Mouse (Mus musculus) retina, postnatal 7 days (tissue): ENCODE data around the gene Gm26938.

Source experiments
- DNase-seq: peaks from one replicate; pipeline ENCODE4 v3.0.0-alpha.2; 2012; ENCODE audit warnings: low read depth, low spot score

Gene Gm26938

DNA sequence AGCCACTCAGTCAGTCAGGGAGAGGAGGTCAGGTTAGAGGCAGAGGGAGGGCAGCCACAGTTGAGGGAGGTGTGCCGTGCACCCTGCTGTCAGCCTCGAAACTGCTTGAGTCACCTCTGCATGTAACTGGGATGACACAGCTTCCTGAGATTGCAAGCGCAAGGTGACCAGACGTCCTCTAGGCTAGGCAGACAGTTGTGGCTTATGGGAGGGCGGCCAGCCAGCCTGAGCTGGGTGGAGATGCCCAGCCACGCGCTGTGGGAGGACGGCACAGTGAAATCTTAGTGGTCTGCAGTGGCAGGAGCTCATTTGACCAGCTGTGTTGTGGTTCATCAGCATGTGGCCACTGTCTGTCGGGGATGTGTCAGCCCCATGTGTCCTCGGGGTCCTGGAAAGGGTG, 31.3 kb downstream of the Gm26938 start:
- no peak for DNase-seq

DNA sequence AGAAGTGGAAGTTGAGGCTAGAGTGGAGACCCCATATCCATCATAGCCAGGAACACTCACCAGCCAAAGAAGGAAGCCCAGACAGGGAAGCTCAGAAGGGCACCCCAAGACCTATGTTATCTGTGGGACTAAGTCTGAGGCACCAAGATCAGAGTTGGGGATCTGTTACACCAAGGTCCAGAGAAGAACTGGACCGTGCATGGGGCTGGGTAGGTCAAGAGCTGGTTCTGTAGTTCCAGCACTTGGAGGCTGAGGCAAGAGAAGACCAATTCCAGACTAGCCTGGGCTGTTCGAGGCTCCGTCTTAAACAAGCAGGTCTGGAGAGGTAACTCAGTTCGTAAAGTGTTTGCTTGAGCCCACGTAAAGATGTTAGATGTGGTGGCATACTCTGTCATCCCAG, 32.1 kb downstream of the Gm26938 start:
- DNase-seq, result no peak

DNA sequence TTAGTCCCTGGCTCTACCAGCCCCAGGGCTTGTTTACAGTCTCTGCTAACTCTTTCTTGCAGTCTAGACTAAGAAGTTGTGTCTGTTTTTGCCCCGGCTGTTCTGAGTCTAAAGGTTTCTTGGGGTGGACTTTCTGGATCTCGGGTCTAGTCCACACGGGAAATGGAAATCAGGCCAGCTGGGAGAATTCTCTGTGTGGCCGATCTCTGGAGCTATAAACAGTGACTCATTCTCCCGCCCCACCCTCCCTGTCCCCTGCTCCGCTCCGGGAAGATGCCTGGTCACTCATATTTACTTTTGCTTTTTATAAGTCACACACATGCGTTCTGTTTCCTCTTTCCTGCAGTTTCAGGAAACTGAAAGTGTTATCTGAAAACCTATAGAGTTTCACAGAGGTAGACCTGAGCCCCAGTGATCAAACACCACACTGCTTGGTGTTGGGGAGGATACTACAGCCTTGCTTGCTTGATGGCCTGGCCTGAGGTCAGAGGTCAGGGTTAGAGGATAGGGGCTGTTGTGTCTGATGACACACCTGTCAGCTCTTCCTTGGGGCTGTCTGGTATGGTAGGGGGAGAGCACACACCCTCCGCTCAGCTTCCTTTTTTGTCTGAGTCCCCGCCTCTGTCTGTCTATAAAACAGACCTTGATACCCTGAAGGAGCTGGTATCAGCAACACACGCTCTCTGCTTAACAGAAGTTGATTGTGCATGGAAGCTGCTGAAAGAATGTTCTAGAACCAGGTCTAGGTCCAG, 32.7 kb downstream of the Gm26938 start:
- no peak for DNase-seq

GRCm38 (mm10) chr5:139792966-139793337, 33.3 kb downstream of the Gm26938 start:
- DNase-seq, result no peak

DNA sequence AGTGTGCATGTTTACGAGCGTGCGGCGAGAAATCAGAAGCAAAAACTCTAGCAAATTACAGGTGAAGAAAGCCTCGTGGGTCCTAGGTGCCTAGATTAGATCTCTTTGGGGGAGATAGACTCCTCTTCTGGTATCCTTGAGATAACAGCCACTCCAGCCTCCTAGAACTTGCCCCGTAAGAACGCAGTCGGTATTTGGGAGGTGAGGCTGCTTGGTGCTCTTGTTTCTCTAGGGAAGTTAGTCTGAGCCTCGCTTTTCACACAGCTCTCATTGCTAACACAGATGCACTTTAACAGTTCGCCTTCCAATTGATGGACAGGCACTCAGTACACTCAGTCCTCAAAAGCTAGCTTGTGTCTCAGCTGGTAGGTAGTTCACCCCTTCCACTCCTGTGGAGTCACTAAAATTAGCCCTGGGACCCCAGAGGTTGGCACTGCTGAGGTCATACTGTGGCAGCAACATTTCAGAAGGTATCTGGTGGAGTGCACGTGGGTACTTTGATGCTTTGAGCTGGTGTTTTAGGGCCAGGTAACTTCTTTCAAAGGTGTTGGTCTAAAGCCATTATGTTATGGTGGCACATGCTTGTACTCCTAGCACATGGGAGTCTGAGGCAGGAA, 33.9 kb downstream of the Gm26938 start:
- no peak for DNase-seq

GRCm38 (mm10) chr5:139791227-139792158, 34.7 kb downstream of the Gm26938 start, which contains the start of gene Mafk:
Gene Mafk (plus strand): TSS chr5:139791513.
- DNase-seq, result peak; percentile 88

GRCm38 (mm10) chr5:139789466-139789865, 36.7 kb downstream of the Gm26938 start:
- DNase-seq, result no peak

DNA sequence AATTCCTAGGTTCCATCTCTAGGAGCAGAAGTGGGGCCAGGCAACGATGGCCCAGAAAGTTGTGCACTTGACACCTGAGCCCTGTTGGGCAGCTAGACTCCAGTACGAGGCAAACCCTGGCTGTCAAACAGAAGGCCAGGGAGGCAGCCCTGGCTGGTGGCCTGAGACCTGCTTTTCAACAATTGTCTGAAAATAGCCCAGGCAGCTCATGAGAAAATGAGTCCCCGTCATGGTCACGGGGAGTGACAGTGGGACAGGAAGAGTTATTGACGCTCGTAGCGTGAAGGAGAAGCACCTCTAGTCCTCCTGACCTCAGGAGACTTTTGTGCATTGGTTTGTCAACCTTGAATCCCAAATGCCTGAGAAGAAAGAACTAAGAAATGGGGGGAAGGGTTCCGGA, 44.8 kb downstream of the Gm26938 start:
- no peak for DNase-seq

GRCm38 (mm10) chr5:139776966-139777365, 49.2 kb downstream of the Gm26938 start:
- no peak for DNase-seq

GRCm38 (mm10) chr5:139775216-139775926, 50.8 kb downstream of the Gm26938 start, which contains the start of gene Ints1:
Gene Ints1 (minus strand): TSS chr5:139775674.
- peak; percentile 90 for DNase-seq

DNA sequence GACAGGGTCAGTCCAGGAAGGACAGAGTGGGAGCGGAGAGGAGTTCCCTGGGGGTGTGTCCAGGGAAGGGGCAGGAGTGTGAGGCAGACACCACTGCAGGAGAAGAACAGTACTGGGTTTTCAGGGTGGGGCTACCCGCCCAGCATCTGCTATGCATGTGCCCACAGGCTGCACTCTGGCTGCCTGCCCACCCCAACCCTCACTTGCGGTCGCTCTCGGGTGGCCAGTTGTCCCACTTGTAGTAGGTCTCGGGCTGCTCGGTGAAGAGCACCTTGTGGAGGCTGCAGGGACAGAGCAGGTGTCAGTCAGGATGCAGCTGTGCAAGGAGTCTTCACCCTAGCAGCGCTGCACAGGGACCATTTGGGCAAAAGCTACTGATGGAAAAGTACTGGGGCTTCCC, 58.0 kb downstream of the Gm26938 start:
- DNase-seq, result no peak

- no peak for DNase-seq
Observed at GRCm38 (mm10) chr5:139764296-139764695, 61.9 kb downstream of the Gm26938 start.

- DNase-seq, result no peak
Observed at GRCm38 (mm10) chr5:139758096-139758495, 68.1 kb downstream of the Gm26938 start.
